Mouse (Mus musculus): Measurements from ENCODE around the gene Catsper2.

DNA sequence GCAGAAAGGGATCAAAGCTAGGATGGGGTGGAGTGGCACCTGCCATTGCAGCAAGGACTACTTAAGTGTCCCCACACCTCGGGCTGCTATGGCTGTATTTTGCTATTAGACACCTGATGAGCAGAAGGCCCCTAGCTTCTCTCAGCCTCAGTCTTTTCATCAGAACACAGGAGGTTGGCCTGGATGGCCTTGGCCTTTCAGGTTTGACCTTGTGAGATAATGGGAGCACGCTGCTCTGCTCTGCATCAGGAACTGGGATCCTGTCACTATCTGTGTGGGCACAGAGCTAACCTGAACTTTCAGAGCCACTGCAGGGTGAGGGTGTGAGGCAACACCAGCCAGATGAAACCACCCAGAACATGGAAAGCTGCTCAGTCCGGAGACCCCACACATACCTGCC is 41.3 kb downstream of the Catsper2 start:
- TF ChIP-seq CTCF (IDR thresholded peaks at IDR 0.05), result no peak
- no peak for TF ChIP-seq EP300 (IDR thresholded peaks at IDR 0.05; ENCODE audit: insufficient read depth, low read depth, low read length)
- TF ChIP-seq POLR2A (IDR thresholded peaks at IDR 0.05; ENCODE audit: insufficient read depth, low read depth, low read length), result no peak
